Mouse (Mus musculus) neural tube, embryonic 10.5 days (tissue): Measurements from ENCODE around the gene Ercc1.

Source experiments
- DNase-seq: peaks from one replicate; pipeline ENCODE4 v3.0.0-alpha.2; 2017; ENCODE audit warnings: low spot score; ENCODE audit errors: extremely low spot score

Gene Ercc1

GRCm38 (mm10) chr7:19344237-19344847 is at the start of gene Ercc1:
TSS of gene Ercc1 (plus strand) at chr7:19344778.
- DNase-seq: no peak

DNA sequence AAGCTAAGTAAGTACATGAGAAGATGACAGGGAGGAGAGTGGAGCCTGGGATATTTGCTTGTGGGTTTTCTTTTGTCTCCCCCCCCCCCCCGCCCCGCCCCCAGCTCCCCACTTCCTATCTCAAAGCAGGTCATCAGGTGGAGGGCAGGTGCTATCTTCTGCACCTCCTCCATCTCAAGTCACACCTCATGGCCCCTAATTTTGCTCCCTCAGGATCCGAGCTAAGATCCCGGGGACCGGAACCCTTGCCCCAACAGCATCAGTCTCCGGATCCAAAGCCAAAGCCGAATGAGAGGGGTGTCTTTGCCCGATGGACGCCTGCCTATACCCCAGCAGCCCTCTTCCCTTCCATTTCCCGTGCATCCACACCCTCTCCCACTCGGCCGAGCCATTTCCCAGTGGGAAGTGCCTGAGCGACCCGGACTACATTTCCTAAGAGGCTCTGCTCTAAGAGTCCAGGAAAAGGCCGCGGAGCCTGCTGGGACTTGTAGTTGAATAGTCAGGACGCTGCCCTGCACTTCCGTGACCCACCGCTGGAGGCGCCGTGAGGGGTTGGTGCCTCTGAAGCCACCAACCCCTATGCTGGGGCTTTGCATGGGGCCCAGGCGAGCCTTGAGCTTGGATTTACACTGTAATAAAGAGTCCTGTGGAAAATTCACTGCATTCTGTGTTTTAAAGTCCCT is 48.9 kb upstream of the Ercc1 start:
- peak; percentile 98 for DNase-seq

DNA sequence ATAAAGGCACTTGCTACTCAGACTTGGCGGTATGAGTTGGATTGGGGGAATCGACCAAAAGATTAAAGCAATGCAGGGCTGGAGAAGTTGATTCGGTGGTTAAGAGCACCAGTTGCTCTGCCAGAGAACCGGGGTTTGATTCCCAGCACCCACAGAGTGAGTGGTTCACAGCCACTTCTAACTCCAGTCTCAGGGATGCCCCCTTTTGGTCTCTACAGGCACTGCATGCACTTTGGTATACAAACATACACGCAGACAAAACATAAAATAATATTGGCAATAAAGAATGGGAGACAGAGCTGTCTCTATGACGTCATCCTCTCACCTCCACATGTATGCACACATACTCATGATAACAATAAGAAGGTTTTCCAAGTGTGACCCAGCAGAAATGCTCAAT is 47.5 kb upstream of the Ercc1 start:
- no peak for DNase-seq

DNA sequence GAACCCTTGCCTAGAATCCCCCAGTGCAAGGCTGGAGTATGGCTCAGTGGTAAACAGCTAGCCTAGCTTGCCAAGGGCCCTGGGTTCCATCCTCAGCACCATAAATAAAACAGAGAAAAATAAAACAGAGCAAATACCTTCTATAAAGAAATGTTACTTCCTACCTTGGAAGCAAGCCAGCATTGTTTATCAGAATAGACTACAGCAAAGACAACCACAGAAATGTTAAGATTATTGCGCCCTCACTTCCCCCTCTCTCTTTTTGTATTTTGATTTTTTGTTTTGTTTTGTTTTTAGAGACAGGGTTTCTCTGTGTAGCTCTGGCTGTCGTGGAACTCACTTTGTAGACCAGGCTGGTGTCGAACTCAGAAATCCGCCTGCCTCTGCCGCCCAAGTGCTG is 46.8 kb upstream of the Ercc1 start:
- DNase-seq: no peak

DNA sequence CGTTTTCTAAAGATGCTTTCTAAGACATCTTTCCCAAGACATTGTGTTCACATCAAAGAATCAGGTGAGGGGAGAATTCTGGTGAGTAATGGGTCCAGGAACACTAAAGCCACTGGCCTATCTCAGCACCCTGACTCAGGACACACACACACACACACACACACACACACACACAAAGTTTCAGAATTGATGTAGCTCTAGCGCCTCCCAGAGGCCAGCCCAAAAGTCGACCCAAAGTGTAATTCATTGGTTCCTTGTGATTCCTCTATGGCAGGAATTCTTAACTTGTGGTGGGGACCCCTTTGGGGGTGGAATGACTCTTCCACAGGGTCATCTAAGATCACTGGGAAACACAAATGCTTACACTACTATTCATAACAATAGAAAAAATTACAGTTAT is 45.4 kb upstream of the Ercc1 start:
- peak; percentile 47 for DNase-seq

- peak; percentile 79 for DNase-seq
Observed at GRCm38 (mm10) chr7:19300501-19301421, 43.8 kb upstream of the Ercc1 start.

GRCm38 (mm10) chr7:19301461-19302263 is 42.9 kb upstream of the Ercc1 start:
- DNase-seq: no peak

GRCm38 (mm10) chr7:19302264-19303045 is 42.1 kb upstream of the Ercc1 start:
- no peak for DNase-seq

GRCm38 (mm10) chr7:19303046-19303305 is 41.6 kb upstream of the Ercc1 start:
- DNase-seq: no peak

- DNase-seq: peak; percentile 91
Observed at GRCm38 (mm10) chr7:19303770-19304169, 40.8 kb upstream of the Ercc1 start.

- peak; percentile 41 for DNase-seq
Observed at GRCm38 (mm10) chr7:19304501-19305412, 39.8 kb upstream of the Ercc1 start.

DNA sequence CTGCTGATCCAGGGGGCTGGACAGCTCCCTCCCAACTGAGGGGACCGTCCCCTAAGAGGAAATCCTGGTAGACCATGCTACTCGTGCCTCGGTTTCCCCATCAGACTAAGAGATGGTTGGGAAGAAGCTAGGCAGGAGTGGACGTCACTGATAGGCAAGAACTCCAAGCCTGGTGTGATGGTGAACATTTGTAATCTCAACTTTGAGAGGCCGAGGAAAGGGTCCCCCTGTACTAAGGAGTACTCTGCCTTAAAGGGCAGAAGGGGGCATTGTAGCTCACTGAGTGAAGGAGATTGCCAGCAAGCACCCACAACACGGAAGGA is 39.2 kb upstream of the Ercc1 start:
- DNase-seq: no peak

DNA sequence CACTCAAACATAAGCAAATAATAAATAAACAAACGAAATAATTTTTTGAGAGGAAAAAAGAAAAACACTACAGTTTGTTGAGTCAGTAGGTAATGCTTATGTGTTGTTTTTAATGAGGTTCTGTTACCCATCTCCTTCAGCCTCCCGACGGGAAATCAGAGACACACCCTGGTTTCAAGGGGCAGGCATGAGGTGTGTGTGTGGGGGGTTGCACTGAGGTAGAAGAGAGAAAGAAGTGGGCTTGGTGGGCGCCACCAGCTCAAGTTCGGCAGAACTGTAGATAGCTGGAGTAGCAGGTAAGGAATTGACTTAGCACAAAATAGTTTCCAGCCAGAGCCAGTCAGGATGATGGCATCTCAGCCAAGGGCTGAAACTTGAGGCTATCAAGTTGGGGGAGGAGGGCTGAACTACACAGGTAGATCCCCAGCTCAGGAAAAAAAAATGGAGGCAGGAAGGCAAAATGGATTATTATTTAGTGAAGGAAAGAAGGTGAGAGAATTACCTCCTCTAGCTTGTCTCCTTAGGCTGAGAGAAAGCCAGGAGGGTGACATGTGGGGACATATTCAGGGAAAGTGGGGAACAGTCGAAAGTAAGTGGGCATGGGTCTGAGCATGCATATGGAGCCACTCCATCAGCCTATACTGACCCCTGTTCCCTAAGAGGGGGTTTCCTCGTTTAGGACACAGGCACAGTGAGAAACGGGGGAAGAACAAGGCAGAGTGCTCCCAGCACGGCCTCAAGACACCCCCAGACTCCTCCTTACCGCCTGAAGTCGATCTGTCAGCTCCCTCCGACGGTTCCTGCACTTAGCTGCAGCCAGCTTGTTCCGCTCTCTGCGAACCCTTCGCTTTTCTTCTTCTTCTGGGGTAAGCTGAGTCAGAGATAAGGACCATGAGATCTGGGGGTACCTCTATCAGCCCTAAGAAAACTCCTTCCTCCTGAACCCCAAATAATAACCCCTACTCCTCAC is 38.5 kb upstream of the Ercc1 start:
- DNase-seq: no peak

GRCm38 (mm10) chr7:19306819-19307738 is 37.5 kb upstream of the Ercc1 start:
- no peak for DNase-seq

- DNase-seq: no peak
Observed at GRCm38 (mm10) chr7:19307739-19308453, 36.7 kb upstream of the Ercc1 start.

DNA sequence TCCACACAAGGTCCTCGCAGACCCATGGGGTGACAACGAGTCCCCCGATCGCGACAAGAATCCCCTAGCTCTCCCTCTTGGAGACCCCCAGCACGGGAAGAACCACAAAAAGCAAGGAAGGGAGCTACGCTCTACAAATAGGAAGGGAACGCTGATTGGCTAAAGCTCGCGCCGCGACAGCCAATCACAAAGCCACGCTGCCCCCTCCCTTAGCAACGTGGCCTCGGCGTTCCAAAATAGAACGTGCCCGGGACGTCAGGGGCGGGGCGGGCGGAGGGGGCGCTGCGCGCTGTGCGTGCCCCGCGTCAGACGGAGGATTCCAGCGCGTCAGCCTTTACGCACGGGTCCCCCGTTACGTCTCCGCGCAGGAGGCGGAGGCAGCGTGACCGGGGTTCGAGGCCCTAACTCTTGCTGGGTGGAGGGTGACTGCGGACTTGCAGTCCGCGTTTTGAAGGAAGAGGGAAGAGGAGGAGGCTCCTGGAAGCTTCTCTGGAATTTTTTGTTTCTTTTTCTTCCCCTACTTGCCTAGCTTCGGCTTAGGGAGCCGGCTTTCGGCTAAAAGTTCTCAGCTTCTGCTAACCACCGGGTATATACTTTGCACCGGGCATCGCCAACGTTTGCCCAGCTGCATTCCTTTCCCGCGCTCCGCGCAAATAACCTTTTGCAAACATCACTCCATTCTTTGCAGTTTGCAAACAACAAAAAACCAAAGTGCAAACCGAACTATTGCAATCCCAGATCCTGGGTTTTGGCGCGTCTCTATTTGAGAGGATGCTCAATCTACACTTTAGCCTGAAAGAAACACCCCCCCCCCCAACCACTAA is 35.9 kb upstream of the Ercc1 start:
- DNase-seq: peak; percentile 99
